Mouse (Mus musculus): ENCODE results near the gene Cep350. TPM values are rescaled to one million over a fixed set of nuclear protein-coding genes. Genes with fewer than 3 reads are reported as not detected.

The Cep350 gene
- 32.4 and 34.6 TPM in 2 replicates for polyA plus RNA-seq (2011; ENCODE audit: insufficient read length, low read depth, missing spikeins)

GRCm38 (mm10) chr1:155973068-155973718 lies at the start of gene Cep350:
Cep350 (minus strand) TSS chr1:155973255.
- Histone ChIP-seq H3K4me1 (ENCODE audit: control insufficient read depth, insufficient read depth, low read length) (0 out of 2 replicates have a peak, but pooled peaks cover 3% of the 10 kb centered on the region), H3K27ac (ENCODE audit: insufficient read depth, low read length) (peak within 1 kb of the TSS; percentile 75), H3K4me3 (ENCODE audit: insufficient read depth, low read length) (peak within 1 kb of the TSS; percentile 91)
- TF ChIP-seq POLR2A (IDR thresholded peaks at IDR 0.05; ENCODE audit: low read depth, low read length) (peak; percentile 76), CTCF (IDR thresholded peaks at IDR 0.05; ENCODE audit: borderline replicate concordance, insufficient read depth, low read length) (no peak)

- peaks cover 4% of the 10 kb centered on the region for H3K4me1 ChIP-seq (ENCODE audit: control insufficient read depth, insufficient read depth, low read length)
- TF ChIP-seq CTCF (IDR thresholded peaks at IDR 0.05; ENCODE audit: borderline replicate concordance, insufficient read depth, low read length) (no peak), POLR2A (IDR thresholded peaks at IDR 0.05; ENCODE audit: low read depth, low read length) (no peak)
- H3K27ac ChIP-seq (ENCODE audit: insufficient read depth, low read length) = no peak overlapping the region
- no peak overlapping the region for H3K4me3 ChIP-seq (ENCODE audit: insufficient read depth, low read length)
Measured at GRCm38 (mm10) chr1:156020402-156020801, 47.3 kb upstream of the Cep350 start.

GRCm38 (mm10) chr1:156019800-156020199 lies 46.7 kb upstream of the Cep350 start:
- Histone ChIP-seq H3K4me3 (ENCODE audit: insufficient read depth, low read length) (no peak overlapping the region), H3K27ac (ENCODE audit: insufficient read depth, low read length) (no peak overlapping the region), H3K4me1 (ENCODE audit: control insufficient read depth, insufficient read depth, low read length) (peaks cover under 1% of the 10 kb centered on the region; the same call in 1 of the 2 replicates)
- no peak for TF ChIP-seq CTCF (IDR thresholded peaks at IDR 0.05; ENCODE audit: borderline replicate concordance, insufficient read depth, low read length)

- H3K27ac ChIP-seq (ENCODE audit: insufficient read depth, low read length) = no peak overlapping the region
- H3K4me1 ChIP-seq (ENCODE audit: control insufficient read depth, insufficient read depth, low read length) = no peaks in the 10 kb centered on the region
- H3K4me3 ChIP-seq (ENCODE audit: insufficient read depth, low read length) = no peak overlapping the region
- TF ChIP-seq CTCF (IDR thresholded peaks at IDR 0.05; ENCODE audit: borderline replicate concordance, insufficient read depth, low read length) (no peak), POLR2A (IDR thresholded peaks at IDR 0.05; ENCODE audit: low read depth, low read length) (no peak)
Measured at GRCm38 (mm10) chr1:156009003-156009402, 35.9 kb upstream of the Cep350 start.

GRCm38 (mm10) chr1:156005906-156006305 lies 32.9 kb upstream of the Cep350 start:
- no peak for TF ChIP-seq CTCF (IDR thresholded peaks at IDR 0.05; ENCODE audit: borderline replicate concordance, insufficient read depth, low read length)
- H3K4me3 ChIP-seq (ENCODE audit: insufficient read depth, low read length) = no peak overlapping the region
- H3K4me1 ChIP-seq (ENCODE audit: control insufficient read depth, insufficient read depth, low read length) = no peaks in the 10 kb centered on the region
- H3K27ac ChIP-seq (ENCODE audit: insufficient read depth, low read length) = no peak overlapping the region

GRCm38 (mm10) chr1:156003201-156003935 lies 30.3 kb upstream of the Cep350 start:
- Histone ChIP-seq H3K27ac (ENCODE audit: insufficient read depth, low read length) (no peak overlapping the region), H3K4me1 (ENCODE audit: control insufficient read depth, insufficient read depth, low read length) (no peaks in the 10 kb centered on the region), H3K4me3 (ENCODE audit: insufficient read depth, low read length) (no peak overlapping the region)
- no peak for TF ChIP-seq POLR2A (IDR thresholded peaks at IDR 0.05; ENCODE audit: low read depth, low read length)
- TF ChIP-seq CTCF (IDR thresholded peaks at IDR 0.05; ENCODE audit: borderline replicate concordance, insufficient read depth, low read length) = no peak

GRCm38 (mm10) chr1:156002366-156002765 lies 29.3 kb upstream of the Cep350 start:
- TF ChIP-seq POLR2A (IDR thresholded peaks at IDR 0.05; ENCODE audit: low read depth, low read length) (no peak), CTCF (IDR thresholded peaks at IDR 0.05; ENCODE audit: borderline replicate concordance, insufficient read depth, low read length) (no peak)
- H3K4me3 ChIP-seq (ENCODE audit: insufficient read depth, low read length) = no peak overlapping the region

GRCm38 (mm10) chr1:155995612-155996011 lies 22.6 kb upstream of the Cep350 start:
- H3K27ac ChIP-seq (ENCODE audit: insufficient read depth, low read length) = no peak overlapping the region
- no peak overlapping the region for H3K4me3 ChIP-seq (ENCODE audit: insufficient read depth, low read length)
- no peaks in the 10 kb centered on the region for H3K4me1 ChIP-seq (ENCODE audit: control insufficient read depth, insufficient read depth, low read length)
- TF ChIP-seq CTCF (IDR thresholded peaks at IDR 0.05; ENCODE audit: borderline replicate concordance, insufficient read depth, low read length) = no peak
- TF ChIP-seq POLR2A (IDR thresholded peaks at IDR 0.05; ENCODE audit: low read depth, low read length) = no peak

More at GRCm38 (mm10) chr1:156002366-156002765, 29.3 kb upstream of the Cep350 start:
- no peak overlapping the region for H3K27ac ChIP-seq (ENCODE audit: insufficient read depth, low read length)
- no peaks in the 10 kb centered on the region for H3K4me1 ChIP-seq (ENCODE audit: control insufficient read depth, insufficient read depth, low read length)

GRCm38 (mm10) chr1:155994524-155994923 lies 21.5 kb upstream of the Cep350 start:
- Histone ChIP-seq H3K4me3 (ENCODE audit: insufficient read depth, low read length) (no peak overlapping the region), H3K27ac (ENCODE audit: insufficient read depth, low read length) (no peak overlapping the region), H3K4me1 (ENCODE audit: control insufficient read depth, insufficient read depth, low read length) (no peaks in the 10 kb centered on the region)
- TF ChIP-seq POLR2A (IDR thresholded peaks at IDR 0.05; ENCODE audit: low read depth, low read length) = no peak
- no peak for TF ChIP-seq CTCF (IDR thresholded peaks at IDR 0.05; ENCODE audit: borderline replicate concordance, insufficient read depth, low read length)

- no peak for TF ChIP-seq POLR2A (IDR thresholded peaks at IDR 0.05; ENCODE audit: low read depth, low read length)
- TF ChIP-seq CTCF (IDR thresholded peaks at IDR 0.05; ENCODE audit: borderline replicate concordance, insufficient read depth, low read length) = no peak
- no peak overlapping the region for H3K4me3 ChIP-seq (ENCODE audit: insufficient read depth, low read length)
- no peaks in the 10 kb centered on the region for H3K4me1 ChIP-seq (ENCODE audit: control insufficient read depth, insufficient read depth, low read length)
- no peak overlapping the region for H3K27ac ChIP-seq (ENCODE audit: insufficient read depth, low read length)
Measured at GRCm38 (mm10) chr1:155990391-155990790, 17.3 kb upstream of the Cep350 start.

Data from embryonic fibroblast, embryonic 13.5 days (primary cell).